16 mouse cellular contexts compared by ENCODE assay signal in genomic region chr3:106074824-106075223, GRCm38 (mm10). TPM values are rescaled to one million over a fixed set of nuclear protein-coding genes. Genes with fewer than 3 reads are reported as not detected.
"Had no signal": no experiment of that assay in that cellular context is flagged by ENCODE, and none has a peak within 500 bp of the region (broad histone marks: within the 10 kb centered on the region; RNA-seq: fewer than 3 reads in every experiment).

No protein-coding gene starts in this region.

- H3K27ac ChIP-seq: intestine, embryonic 15.5 days; left cerebral cortex, adult 2 months; limb, embryonic 10.5 days; liver, embryonic 15.5 days; macrophage; midbrain, embryonic 15.5 days; neural tube, embryonic 12.5 days had no signal

- H3K36me3 ChIP-seq: intestine, embryonic 15.5 days; limb, embryonic 10.5 days; liver, embryonic 15.5 days; midbrain, embryonic 15.5 days; neural tube, embryonic 12.5 days had no signal

- H3K4me3 ChIP-seq: intestine, embryonic 15.5 days; left cerebral cortex, adult 2 months; limb, embryonic 10.5 days; liver, embryonic 15.5 days; megakaryocyte, embryonic 14.5 days; midbrain, embryonic 15.5 days; neural tube, embryonic 12.5 days had no signal

- H3K4me2 ChIP-seq: intestine, embryonic 15.5 days; liver, embryonic 11.5 days; liver, embryonic 15.5 days; midbrain, embryonic 11.5 days; midbrain, embryonic 15.5 days; neural tube, embryonic 12.5 days had no signal

- H3K4me1 ChIP-seq: intestine, embryonic 15.5 days; limb, embryonic 10.5 days; liver, embryonic 15.5 days; midbrain, embryonic 15.5 days; neural tube, embryonic 12.5 days had no signal

- H3K9ac ChIP-seq: intestine, embryonic 15.5 days; liver, embryonic 15.5 days; midbrain, embryonic 15.5 days; neural tube, embryonic 12.5 days had no signal

- DNase-seq: kidney, adult 2 months; kidney, postnatal 25 days; right cerebral cortex, postnatal 4 days; spleen, adult 18-20 months; thymus, adult 18-20 months; thymus, postnatal 14 days had no signal

- H3K9me3 ChIP-seq: intestine, embryonic 15.5 days; limb, embryonic 10.5 days; liver, embryonic 15.5 days; megakaryocyte, embryonic 14.5 days; midbrain, embryonic 15.5 days; neural tube, embryonic 12.5 days had no signal

- H3K27me3 ChIP-seq: intestine, embryonic 15.5 days; liver, embryonic 15.5 days; megakaryocyte, embryonic 14.5 days; midbrain, embryonic 15.5 days; neural tube, embryonic 12.5 days had no signal

- ATAC-seq: intestine, embryonic 15.5 days; midbrain, embryonic 15.5 days had no signal

RNA-seq across cellular contexts. Expression of gene Chia1, which starts 38.2 kb away (rescaled TPM):
- polyA plus RNA-seq: intestine, embryonic 15.5 days; limb, embryonic 10.5 days; liver, embryonic 11.5 days; liver, embryonic 15.5 days; macrophage; midbrain, embryonic 11.5 days had no signal

RNA-seq across cellular contexts. Expression of gene Chil5, which starts 42.2 kb away (rescaled TPM):
- polyA plus RNA-seq: liver, embryonic 11.5 days; macrophage; midbrain, embryonic 11.5 days; midbrain, embryonic 15.5 days; neural tube, embryonic 12.5 days had no signal
